Mouse (Mus musculus) liver, embryonic 13.5 days (tissue): ENCODE results near the gene Faf2. TPM values are rescaled to one million over a fixed set of nuclear protein-coding genes. Genes with fewer than 3 reads are reported as not detected.

Source experiments
- ATAC-seq: fragments of 200-750 bp; cut with Nextera tagmentation; 2 replicates; pipeline ENCODE4 v1.8.0; 2017; ENCODE audit warnings: low read depth, mild to moderate bottlenecking, moderate number of reproducible peaks, moderate library complexity
- DNase-seq: peaks from one replicate; pipeline ENCODE4 v3.0.0; 2022
- H3K27ac ChIP-seq: fragments of 300-500 bp; sonication (generic); 2 replicates; pipeline ENCODE4 v1.5.1; 2015; ENCODE audit warnings: moderate library complexity, mild to moderate bottlenecking, inconsistent platforms
- H3K27me3 ChIP-seq: fragments of 300-500 bp; sonication (generic); 2 replicates; pipeline ENCODE4 v1.6.1; 2015; ENCODE audit warnings: mild to moderate bottlenecking, inconsistent platforms
- H3K36me3 ChIP-seq: fragments of 300-500 bp; sonication (generic); 2 replicates; pipeline ENCODE4 v1.6.1; 2015; ENCODE audit warnings: mild to moderate bottlenecking, inconsistent platforms
- H3K4me1 ChIP-seq: fragments of 300-500 bp; sonication (generic); replicated peaks from 2 replicates; pipeline ENCODE4 v1.6.1; 2015; ENCODE audit warnings: inconsistent platforms
- H3K4me2 ChIP-seq: fragments of 300-500 bp; sonication (generic); 2 replicates; pipeline ENCODE4 v1.6.1; 2015; ENCODE audit warnings: inconsistent platforms, mild to moderate bottlenecking, moderate library complexity
- H3K4me3 ChIP-seq: fragments of 300-500 bp; sonication (generic); replicated peaks from 2 replicates; pipeline ENCODE4 v1.5.1; 2015; ENCODE audit warnings: mild to moderate bottlenecking, inconsistent platforms
- H3K9ac ChIP-seq: fragments of 300-500 bp; sonication (generic); 2 replicates; pipeline ENCODE4 v1.6.1; 2015; ENCODE audit warnings: mild to moderate bottlenecking, inconsistent platforms
- H3K9me3 ChIP-seq: fragments of 300-500 bp; sonication (generic); replicated peaks from 2 replicates; pipeline ENCODE4 v1.6.1; 2016; ENCODE audit warnings: inconsistent platforms
- WGBS: fragments of 180-500 bp; shearing (Covaris S2); methylation state at CpG from one replicate; pipeline ENCODE4 v1.1.7; 2015; ENCODE audit not compliant: insufficient replicate concordance; 5-methylcytosine and 5-hydroxymethylcytosine counted together
- polyA plus RNA-seq: library from polyadenylated mRNA; unstranded; fragments of >200 nt; fragmentation: Nextera tagmentation; extraction: Ambion mirVana; gene quantifications from 2 replicates; pipeline ENCODE4 v1.2.1, GENCODE M21; 2015

The Faf2 gene
- polyA plus RNA-seq, 1 experiment from 2014 or later, result 30.5 TPM

DNA sequence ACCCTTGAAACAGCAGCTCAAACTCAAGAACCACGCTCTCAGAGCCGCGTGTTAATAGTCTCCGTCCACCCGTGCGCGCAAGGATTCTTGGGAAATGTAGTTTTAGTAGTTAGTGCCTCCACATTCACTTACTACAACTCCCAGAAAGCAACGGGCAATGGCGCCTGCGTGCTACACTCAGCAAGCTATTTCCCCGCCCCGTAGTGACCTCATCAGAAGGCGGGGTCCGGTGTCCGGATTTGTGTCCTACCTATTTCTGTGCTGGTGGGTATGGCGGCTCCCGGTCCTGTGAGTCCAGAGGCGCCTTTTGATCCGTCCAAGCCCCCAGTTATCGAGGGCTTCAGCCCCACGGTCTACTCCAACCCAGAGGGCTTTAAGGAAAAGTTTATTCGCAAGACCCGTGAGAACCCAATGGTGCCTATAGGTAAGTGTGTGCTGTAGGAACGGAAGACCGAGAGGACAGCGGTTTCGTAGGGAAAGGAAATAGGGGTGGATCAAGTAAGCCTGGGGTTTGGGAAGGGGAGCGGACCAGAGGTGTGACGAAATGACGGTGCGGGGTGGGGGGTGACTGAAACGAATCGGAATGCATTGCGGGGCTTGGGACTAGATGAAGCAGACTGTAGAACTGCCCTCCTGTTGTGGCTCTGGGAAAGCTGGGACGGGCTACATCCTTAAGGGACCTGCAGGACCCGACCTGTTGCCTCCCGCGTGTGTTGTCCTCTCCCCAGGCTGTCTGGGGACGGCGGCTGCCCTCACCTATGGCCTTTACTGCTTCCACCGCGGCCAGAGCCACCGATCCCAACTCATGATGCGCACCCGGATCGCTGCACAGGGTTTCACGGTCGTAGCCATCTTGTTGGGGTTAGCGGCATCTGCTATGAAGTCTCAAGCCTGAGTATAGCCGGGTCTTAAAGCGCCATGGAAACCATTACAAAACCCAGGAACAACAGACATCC, 31.3 kb upstream of the Faf2 start, which contains the start of the genes Nop16 and Higd2a:
TSS of gene Nop16 (minus strand) at position 95 of the 956 bp plus-strand sequence.
TSS of gene Higd2a (plus strand) at position 212 of the 956 bp plus-strand sequence.
- under 1% methylated on average over 51 of the region's 51 CpGs for WGBS
- Histone ChIP-seq H3K9me3 (no peaks in the 10 kb centered on the region), H3K4me1 (peaks cover 33% of the 10 kb centered on the region), H3K27ac (peak within 1 kb of the TSS; percentile 82), H3K4me2 (peak within 1 kb of the TSS; percentile 75), H3K4me3 (peak within 1 kb of the TSS; percentile 92), H3K9ac (peak within 1 kb of the TSS; percentile 93), H3K36me3 (peaks cover 53% of the 10 kb centered on the region), H3K27me3 (no peaks in the 10 kb centered on the region)
- peak; percentile 98 for DNase-seq
- ATAC-seq, result peak; percentile 97

DNA sequence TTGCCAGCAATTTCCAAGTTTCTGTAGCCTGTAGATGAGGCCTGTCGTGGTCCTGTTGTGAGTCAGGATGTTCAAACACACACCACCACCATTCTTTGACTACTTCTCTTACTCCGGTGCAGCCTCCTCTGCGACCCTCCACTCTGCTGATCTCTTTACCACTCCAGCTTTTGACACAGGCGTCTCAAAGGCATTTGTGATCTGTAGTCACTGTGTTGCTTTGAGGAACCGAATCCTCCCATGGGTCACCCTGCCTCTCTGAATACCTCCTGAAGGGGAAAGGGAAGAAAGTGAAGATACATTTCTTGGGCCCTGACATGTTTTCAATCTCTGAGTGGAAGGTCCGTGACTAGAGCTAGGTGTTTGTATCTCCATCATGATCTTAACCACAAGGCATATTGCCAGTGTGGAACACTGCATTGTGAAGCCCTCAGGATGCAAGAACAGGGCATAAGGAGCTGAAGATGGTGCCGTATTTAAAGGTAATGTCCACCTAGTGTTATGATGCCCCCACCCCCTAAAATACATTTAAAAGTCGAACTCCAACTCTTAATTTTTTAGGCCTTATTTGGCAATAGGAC, 29.7 kb upstream of the Faf2 start:
- H3K27ac ChIP-seq, result peak overlapping the region; percentile 82; the same call in 1 of the 2 replicates
- H3K36me3 ChIP-seq, result peaks cover 56% of the 10 kb centered on the region
- H3K9me3 ChIP-seq, result no peaks in the 10 kb centered on the region
- H3K4me1 ChIP-seq, result peaks cover 39% of the 10 kb centered on the region
- H3K4me2 ChIP-seq, result peak overlapping the region; percentile 75
- WGBS, result 77% methylated on average over 8 of the region's 8 CpGs
- peak overlapping the region; percentile 93; the same call in 1 of the 2 replicates for H3K9ac ChIP-seq
- ATAC-seq, result no peak
- peak overlapping the region; percentile 92 for H3K4me3 ChIP-seq
- H3K27me3 ChIP-seq, result no peaks in the 10 kb centered on the region
- no peak for DNase-seq

DNA sequence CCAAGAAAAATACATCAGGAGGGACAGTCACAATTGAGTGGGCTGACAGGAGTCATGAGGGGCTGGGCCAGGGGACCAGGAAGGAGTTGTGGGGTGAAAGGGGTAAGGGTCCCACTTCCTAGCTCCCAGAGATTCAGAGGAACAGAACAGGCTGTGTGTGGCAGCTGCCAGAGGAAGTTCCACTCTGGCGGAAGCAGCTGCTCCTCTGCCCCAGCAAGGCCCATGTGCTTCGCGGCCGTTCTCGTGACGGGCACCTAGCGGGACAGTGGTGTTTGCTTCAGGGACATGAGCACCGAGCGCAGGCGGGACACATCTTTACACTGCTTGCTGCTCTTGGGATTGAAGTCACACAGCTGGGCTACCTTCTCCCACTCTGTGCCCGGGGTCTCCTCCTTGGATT, 28.0 kb upstream of the Faf2 start:
- no peak overlapping the region for H3K9ac ChIP-seq
- H3K27me3 ChIP-seq, result no peaks in the 10 kb centered on the region
- ATAC-seq, result no peak
- H3K4me2 ChIP-seq, result no peak overlapping the region
- no peak for DNase-seq
- WGBS, result 82% methylated on average over 11 of the region's 11 CpGs
- no peak overlapping the region for H3K27ac ChIP-seq
- no peak overlapping the region for H3K4me3 ChIP-seq
- H3K4me1 ChIP-seq, result peaks cover 33% of the 10 kb centered on the region
- H3K9me3 ChIP-seq, result no peaks in the 10 kb centered on the region
- peaks cover 56% of the 10 kb centered on the region for H3K36me3 ChIP-seq

DNA sequence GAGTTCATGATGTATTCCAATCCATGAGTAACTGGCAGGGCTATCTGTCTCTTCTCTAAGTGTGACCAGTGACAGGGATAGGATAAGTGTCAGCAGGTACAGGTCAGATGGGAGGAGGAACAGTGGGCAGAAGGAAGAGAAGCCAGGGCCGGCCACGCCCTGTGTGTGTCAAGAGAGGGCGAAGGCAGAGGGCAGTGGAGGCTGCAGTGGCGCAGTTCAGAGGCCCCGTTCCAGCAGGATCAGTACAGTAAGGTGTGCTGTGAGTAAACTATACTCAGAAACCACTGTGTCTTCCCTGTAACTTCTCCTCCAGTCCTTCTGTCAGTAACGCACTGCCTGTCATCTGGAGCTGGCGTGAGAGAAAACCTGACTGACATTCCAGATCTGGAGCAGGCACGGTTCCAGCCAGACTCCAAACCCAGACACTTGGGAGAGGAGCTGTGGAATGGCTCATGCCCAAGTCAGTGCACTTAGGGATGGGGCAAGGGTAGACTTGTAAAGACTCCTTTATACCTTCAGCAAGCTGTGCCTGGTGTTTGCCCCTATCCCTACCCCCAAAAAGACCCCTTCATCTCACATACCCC, 25.4 kb upstream of the Faf2 start:
- peaks cover 21% of the 10 kb centered on the region for H3K4me1 ChIP-seq
- H3K4me2 ChIP-seq, result no peak overlapping the region
- no peak for DNase-seq
- ATAC-seq, result no peak
- WGBS, result 72% methylated on average over 8 of the region's 8 CpGs
- H3K4me3 ChIP-seq, result no peak overlapping the region
- peaks cover 71% of the 10 kb centered on the region for H3K36me3 ChIP-seq
- no peak overlapping the region for H3K9ac ChIP-seq
- no peaks in the 10 kb centered on the region for H3K9me3 ChIP-seq
- no peaks in the 10 kb centered on the region for H3K27me3 ChIP-seq
- H3K27ac ChIP-seq, result no peak overlapping the region

DNA sequence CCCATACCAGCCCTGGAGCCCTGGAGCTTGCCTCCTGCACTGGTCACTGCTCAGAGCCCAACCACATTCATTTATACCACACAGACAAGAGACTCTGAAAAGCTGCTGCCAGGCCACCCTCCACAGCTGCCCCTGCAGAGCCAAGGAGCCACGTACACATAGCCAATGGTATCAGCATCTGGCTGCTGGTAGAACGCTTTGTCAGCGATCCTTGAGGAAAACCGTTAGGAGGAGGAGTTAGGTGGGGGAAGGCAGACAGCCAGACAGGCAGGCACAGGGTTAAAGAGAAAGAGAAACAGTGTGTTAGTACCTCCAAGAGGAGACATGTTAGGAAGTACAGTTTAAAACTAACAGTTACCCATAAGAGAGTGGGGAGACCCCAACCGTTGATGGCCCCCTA, 24.7 kb upstream of the Faf2 start:
- no peak for ATAC-seq
- WGBS, result 70% methylated on average over 5 of the region's 5 CpGs
- no peak overlapping the region for H3K4me2 ChIP-seq
- no peak for DNase-seq
- peaks cover 15% of the 10 kb centered on the region for H3K4me1 ChIP-seq
- no peaks in the 10 kb centered on the region for H3K27me3 ChIP-seq
- H3K4me3 ChIP-seq, result no peak overlapping the region
- no peak overlapping the region for H3K9ac ChIP-seq
- peaks cover 72% of the 10 kb centered on the region for H3K36me3 ChIP-seq
- H3K9me3 ChIP-seq, result no peaks in the 10 kb centered on the region
- H3K27ac ChIP-seq, result no peak overlapping the region

DNA sequence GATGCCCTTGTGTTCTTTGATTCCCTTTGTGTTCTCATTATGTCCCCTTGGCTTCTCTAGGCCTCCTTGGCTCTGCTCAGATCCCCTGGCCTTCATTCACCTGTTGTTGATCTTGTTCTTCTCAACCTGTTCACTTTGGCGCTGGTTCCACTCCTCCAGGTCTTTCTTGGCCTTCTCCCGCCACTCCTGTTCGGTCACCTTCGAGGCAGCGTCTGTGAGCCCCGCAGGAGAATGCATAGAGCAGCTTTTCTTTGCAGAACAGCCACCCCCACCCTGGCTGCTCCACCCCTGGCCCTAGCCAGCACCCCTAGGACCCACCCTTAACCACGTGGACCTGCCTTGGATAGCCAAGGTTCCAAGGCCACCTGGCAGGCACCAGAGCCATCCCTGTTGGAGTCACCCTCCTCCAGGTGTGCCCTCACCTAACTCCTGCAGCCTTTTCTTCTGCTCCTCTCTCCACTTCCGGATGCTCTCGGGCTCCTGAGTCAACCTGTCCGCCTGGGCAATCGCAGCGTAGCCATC, 22.9 kb upstream of the Faf2 start:
- no peak for DNase-seq
- H3K4me1 ChIP-seq, result 0 out of 2 replicates have a peak, but pooled peaks cover 6% of the 10 kb centered on the region
- no peak overlapping the region for H3K27ac ChIP-seq
- ATAC-seq, result no peak
- H3K9ac ChIP-seq, result no peak overlapping the region
- H3K36me3 ChIP-seq, result peaks cover 68% of the 10 kb centered on the region
- H3K4me2 ChIP-seq, result no peak overlapping the region
- WGBS, result 88% methylated on average over 12 of the region's 12 CpGs
- no peaks in the 10 kb centered on the region for H3K27me3 ChIP-seq
- no peak overlapping the region for H3K4me3 ChIP-seq
- H3K9me3 ChIP-seq, result no peaks in the 10 kb centered on the region

DNA sequence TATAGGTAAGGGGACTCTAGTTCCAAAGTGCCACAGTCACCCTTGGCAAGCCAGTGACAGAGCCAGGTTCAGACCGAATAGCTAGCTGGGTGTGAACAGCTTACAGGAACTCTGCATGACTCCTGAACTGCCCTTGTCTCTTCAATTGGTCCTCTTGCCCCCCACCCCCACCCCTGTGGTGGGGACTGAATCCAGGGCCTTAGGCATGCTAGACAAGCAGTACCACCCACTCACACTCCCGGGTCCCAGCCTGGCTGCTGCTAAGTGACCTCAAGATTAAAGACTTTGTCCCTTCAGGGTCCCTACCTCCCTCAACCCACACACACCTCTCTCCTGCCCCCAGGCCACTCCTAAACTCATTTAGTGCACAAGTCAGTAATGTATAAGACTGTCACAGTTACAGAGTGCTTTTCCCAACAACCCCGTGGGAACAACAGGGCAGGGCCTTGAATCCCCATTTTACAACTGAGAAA, 18.9 kb upstream of the Faf2 start:
- H3K27me3 ChIP-seq, result no peaks in the 10 kb centered on the region
- ATAC-seq, result no peak
- H3K36me3 ChIP-seq, result peaks cover 64% of the 10 kb centered on the region
- DNase-seq, result no peak
- no peak overlapping the region for H3K9ac ChIP-seq
- peaks cover 16% of the 10 kb centered on the region for H3K4me1 ChIP-seq
- WGBS, result 67% methylated on average over 3 of the region's 3 CpGs
- no peaks in the 10 kb centered on the region for H3K9me3 ChIP-seq
- H3K4me3 ChIP-seq, result no peak overlapping the region
- H3K4me2 ChIP-seq, result no peak overlapping the region
- H3K27ac ChIP-seq, result no peak overlapping the region

DNA sequence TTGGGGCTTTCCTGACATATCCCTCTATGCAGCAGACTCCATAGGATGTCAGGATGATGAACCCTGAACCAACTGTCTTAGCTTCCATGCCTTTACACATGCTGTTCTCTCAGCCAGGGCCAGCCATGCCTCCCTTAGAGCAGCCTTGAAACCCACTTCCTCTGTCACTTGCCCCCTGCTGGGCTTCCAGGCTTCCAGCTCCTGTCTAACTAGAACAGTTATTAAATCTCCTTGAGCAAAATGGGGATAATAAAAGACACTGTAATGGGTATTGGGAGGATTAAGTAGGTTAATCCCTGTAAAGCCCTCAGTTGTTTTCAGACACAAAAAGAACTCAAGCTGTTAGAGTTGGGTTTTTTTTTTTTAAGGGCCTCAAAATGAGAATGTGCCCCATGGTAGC, 18.1 kb upstream of the Faf2 start:
- DNase-seq, result no peak
- no peaks in the 10 kb centered on the region for H3K9me3 ChIP-seq
- peaks cover 23% of the 10 kb centered on the region for H3K4me1 ChIP-seq
- peaks cover 57% of the 10 kb centered on the region for H3K36me3 ChIP-seq
- H3K4me2 ChIP-seq, result no peak overlapping the region
- no peak overlapping the region for H3K4me3 ChIP-seq
- no peak for ATAC-seq
- no peak overlapping the region for H3K27ac ChIP-seq
- no peak overlapping the region for H3K9ac ChIP-seq
- H3K27me3 ChIP-seq, result no peaks in the 10 kb centered on the region

DNA sequence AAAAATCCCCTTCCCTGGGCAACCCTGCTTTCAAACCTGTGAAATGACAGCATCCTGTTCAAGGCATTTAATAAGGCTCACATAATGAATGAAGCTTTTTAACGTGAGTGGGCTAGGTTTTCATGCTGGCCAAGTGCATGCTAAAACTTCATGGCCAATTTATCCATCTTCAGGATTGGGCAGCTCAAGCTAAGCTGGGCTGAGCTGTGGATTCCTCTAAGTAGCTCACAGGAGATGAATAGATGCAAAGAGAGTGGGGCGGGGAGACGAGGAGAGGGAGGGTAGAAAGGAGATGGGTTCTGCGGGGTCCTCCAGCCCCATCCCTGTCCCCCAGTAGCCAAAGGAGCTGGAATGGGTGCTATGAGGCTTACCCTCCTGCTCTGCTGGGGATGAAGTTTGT, 17.4 kb upstream of the Faf2 start:
- WGBS, result 82% methylated on average over 4 of the region's 4 CpGs
- DNase-seq, result no peak
- H3K36me3 ChIP-seq, result peaks cover 49% of the 10 kb centered on the region
- no peaks in the 10 kb centered on the region for H3K9me3 ChIP-seq
- H3K9ac ChIP-seq, result no peak overlapping the region
- H3K4me2 ChIP-seq, result no peak overlapping the region
- H3K4me1 ChIP-seq, result peaks cover 30% of the 10 kb centered on the region
- no peak overlapping the region for H3K4me3 ChIP-seq
- no peak overlapping the region for H3K27ac ChIP-seq
- no peaks in the 10 kb centered on the region for H3K27me3 ChIP-seq
- ATAC-seq, result no peak

DNA sequence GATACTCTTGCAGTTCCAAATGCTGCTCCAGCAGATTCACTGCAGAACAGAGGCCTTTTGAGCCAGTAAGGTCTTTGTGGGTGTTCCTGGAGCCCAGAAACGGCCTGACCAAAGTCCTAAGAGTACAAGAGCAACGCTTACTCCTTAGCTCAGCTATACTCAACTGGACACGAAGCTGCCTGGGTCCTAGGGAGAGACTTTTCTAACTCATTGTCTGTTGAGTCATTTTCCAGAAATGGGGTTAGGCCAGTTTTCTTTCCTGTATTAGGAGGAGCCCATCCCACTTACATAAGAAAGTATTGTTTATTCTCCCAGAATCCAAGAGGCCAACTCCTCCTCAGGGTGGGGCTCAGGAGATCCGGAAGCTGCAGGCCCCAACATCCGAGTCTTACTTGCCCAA, 16.2 kb upstream of the Faf2 start:
- DNase-seq (no peak), ATAC-seq (no peak)
- H3K4me1 ChIP-seq, result peaks cover 42% of the 10 kb centered on the region
- H3K36me3 ChIP-seq, result peaks cover 41% of the 10 kb centered on the region
- WGBS, result 84% methylated on average over 5 of the region's 5 CpGs
- H3K4me3 ChIP-seq, result no peak overlapping the region
- no peak overlapping the region for H3K9ac ChIP-seq
- H3K27me3 ChIP-seq, result no peaks in the 10 kb centered on the region
- H3K27ac ChIP-seq, result no peak overlapping the region
- no peaks in the 10 kb centered on the region for H3K9me3 ChIP-seq
- no peak overlapping the region for H3K4me2 ChIP-seq

DNA sequence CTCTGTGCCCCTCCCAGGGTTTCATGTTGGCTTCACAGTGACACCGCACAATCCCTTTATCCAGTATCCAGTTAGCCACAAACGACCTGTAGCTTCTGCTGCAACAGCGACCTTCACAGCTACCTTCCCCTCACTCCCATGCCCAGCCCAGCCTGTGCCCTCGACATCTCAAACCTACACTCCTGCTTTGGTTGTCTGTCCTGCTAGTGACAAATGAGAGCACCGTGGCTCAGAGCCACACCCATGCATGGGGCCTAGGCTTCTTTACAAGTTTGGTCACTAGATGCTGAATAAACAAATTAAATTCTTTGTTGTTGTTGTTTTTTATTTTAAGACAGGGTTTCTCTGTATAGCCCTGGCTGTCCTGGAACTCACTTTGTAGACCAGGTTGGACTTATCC, 14.4 kb upstream of the Faf2 start:
- DNase-seq (peak; percentile 29), ATAC-seq (peak; percentile 46; the same call in 1 of the 2 replicates)
- Histone ChIP-seq H3K4me3 (peak overlapping the region; percentile 21; the same call in 1 of the 2 replicates), H3K4me2 (peak overlapping the region; percentile 96), H3K9ac (peak overlapping the region; percentile 48; the same call in 1 of the 2 replicates), H3K4me1 (peaks cover 54% of the 10 kb centered on the region), H3K36me3 (peaks cover 36% of the 10 kb centered on the region), H3K27me3 (no peaks in the 10 kb centered on the region), H3K9me3 (no peaks in the 10 kb centered on the region), H3K27ac (peak overlapping the region; percentile 81)
- WGBS, result 31% methylated on average over 5 of the region's 5 CpGs
